Mouse (Mus musculus) heart, adult 18-20 months (tissue): ENCODE results near the gene Pard3. TPM values are rescaled to one million over a fixed set of nuclear protein-coding genes. Genes with fewer than 3 reads are reported as not detected.
A peak's percentile ranks its signal among the peaks of the same experiment; 100 is the strongest.
"Not testable (repeated sequence)": the region's sequence is repeated elsewhere in the genome, so short reads cannot be mapped to it uniquely, and the experiment has no call there.

ENCODE experiments used
- DNase-seq, 2 experiments: peaks; one replicate each; pipeline ENCODE4 v3.0.0; 2021 to 2022; ENCODE audit warnings: mixed read lengths in 1 of 2
- total RNA-seq, 2 experiments: library from RNA; stranded (reverse); gene quantifications; 2 replicates each; pipeline ENCODE4 v1.2.3; 2021

Pard3 gene
- total RNA-seq, 2 experiments from 2014 or later = 29.3 to 31.8 TPM

DNA sequence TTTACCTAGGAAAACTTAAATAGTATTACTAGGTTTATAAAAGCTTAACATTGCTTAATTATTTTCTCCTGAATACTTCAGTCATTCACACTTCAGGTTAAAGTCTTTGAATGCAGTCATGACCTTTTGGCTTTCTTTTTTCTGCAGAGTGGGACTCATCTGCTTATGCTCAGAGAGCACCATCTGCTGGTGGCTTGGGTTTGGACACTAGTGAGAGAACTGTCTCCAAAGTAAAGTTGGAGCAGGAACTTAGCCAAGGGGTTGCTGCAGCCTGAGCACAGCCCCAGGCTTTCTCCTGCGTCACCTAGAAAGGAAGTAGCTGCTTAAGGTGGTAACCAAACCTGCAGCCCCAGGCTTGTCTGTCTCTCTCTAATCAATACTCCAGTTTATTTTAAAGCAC is 75.5 kb downstream of the Pard3 start:
- peak; percentile 84 to 93 for DNase-seq

DNA sequence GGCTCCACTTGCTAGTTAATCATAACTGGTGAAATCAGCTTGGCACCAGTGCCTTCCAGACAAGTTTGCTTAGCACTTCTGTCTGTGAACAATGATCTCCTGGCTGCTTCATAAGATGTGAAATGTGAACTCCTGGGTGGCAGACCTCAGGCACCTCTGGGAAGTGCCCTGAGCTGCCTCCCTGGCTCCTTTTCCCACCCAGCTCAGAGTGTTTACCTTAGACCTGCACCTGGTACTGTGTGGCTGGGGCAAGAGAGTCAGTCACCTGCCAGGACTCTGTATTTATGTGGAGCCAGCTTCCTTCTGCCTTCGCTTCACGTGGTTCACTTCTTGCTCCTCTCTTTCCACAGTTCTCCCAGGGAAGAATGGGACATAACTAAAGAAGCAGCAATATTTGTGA is 77.3 kb downstream of the Pard3 start:
- no peak for DNase-seq

DNA sequence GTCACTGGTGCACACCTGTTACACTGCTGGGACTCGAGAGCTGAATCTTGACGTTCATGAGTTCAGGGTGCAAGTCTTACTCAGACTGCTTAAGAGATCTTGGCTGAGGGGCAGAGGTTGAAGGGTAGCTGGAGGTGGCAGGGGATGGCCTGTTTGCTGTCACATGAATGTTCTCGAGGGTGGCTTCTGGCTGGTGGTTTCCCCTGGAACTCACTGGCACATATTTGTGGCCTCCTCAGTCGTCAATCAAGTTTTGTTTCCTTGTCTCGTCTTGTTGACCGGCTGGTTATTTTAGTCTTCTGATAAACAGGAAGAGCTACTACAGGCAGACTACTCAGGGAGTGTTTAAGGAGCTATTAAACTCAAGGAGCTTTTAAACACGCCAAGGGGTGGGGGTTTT is 79.9 kb downstream of the Pard3 start:
- DNase-seq = peak; percentile 18 to 41

DNA sequence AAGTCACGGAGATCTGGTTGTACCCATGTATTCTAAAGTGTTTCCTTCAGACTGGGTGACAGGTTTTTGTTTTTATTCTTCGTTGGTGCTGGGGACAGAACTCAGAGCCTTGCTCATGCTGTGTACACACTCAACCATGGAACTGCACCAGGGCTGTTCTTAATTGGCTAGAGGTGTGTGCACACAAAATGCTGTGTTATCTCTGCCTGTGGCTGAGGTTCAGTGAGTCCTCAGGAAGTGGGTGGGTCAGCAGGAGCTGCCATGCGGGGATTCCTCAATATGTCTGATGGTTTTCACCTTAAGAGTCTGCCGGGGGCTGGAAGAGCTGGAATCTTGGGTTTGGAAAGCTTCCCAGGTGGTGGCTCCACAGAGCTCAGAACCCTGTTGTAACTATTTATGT is 80.9 kb downstream of the Pard3 start:
- DNase-seq = no peak

DNA sequence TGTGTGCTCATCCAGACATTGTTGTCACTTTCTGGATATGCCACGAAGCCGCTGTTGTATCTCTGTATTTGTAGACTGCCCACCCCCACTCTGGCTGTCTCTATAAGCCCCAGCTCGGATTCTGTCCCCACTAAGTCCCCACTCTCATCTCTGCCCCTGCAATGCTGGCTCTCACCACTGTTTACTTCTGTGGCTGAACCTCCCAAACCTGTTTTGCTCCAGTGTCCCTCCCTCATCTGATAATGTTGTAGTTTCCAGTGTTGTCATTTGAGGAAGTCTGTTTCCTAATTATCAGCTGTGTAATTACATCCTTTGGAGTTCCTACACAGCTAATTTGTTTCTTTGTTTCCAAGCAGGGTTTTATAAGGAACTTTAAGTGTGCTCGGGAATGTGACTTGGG is 81.4 kb downstream of the Pard3 start:
- DNase-seq = no peak

DNA sequence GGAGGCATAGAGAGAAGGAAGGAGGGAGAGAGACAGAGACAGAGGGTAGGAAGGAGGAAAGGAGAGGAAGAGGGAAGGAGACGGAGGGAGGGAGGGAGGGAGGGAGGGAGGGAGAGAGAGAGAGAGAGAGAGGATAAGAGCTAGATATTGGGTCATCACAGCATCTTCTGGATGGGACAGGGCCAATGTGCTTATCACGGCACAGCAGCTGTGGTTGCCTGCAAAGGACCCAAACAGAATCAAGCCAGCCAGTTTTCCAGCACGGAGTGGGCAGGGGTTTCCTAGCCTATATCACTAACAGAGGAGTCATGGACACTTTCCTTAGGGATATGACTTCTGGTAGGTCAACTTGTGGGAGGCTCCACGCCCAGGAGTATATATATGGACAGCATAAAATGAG is 82.4 kb downstream of the Pard3 start:
- peak; percentile 32 to 41 for DNase-seq

DNA sequence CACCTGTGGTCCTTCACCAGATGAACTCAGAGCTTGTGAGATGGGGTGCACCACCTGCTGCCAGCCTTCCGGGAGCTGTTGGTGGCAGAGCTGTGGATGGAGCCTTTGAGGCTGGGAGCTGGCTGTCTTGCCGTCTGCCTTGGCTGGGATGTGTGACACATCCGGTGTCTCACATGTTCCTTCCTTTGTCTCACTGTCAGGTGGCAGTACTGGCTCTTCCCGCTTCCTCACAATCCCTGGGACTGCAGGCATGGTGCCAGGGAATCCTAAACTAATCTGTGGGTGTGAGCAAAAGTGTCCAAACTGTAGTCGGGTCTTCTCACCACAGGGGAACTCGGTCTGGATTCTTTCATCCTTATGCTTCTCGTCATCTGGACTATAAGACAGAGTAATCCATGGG is 85.1 kb downstream of the Pard3 start:
- DNase-seq = peak; percentile 28 to 29

DNA sequence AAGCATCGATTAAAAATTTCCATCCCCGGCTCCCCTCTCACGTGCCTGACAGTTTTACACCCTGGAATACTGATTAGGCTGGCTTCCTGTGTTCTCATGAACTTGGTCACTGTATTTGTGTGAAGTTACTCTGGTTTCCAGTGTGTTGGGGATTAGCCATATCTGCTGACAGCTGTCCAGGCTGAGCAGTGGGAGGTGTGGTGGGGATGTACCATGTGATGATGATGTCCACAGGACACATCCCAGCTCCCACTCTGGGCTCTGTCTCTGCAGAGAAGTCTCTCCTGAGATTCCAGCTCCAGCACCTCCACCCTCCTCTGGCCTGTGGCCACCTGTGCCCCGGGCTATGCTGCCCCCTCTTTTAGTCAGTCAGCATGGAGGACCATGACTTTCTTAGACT is 87.0 kb downstream of the Pard3 start:
- no peak for DNase-seq

DNA sequence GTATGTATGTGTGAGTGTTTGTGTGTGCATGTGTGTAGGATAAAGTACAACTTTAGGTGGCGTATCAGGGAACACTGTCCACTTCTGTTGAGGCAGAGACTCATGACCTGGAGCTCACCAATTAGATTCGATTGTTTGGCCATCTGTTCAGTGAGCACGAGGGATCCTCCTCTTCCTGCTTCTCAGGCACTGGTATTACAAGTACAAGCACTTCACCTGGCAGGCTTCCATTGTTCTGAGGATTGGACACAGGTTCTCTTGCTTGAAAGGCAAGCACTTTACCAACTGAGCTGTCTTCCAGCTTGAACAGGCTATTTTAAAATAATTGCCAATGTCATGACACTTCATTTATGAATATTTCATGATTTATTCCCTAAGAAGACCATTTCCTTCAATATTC is 88.0 kb downstream of the Pard3 start:
- DNase-seq = peak; percentile 47 to 56

DNA sequence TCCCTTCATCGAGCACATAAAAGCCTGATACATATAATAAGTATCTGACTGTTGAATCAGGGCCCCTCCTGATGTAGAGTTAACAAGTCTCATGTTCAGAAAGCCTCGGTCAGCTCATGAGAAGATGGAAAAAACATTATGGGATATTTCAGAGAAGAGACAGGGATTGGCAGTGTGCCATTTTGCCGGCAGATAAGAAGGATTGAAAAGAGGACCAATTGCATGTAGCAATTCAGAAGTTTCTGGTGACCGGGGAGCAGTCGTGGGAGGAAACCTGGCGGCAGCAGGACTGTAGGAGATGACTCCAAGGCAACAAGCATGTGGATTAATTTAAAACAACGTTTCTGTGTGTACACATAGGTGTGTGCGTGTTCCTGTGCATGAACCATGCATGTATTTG is 93.4 kb downstream of the Pard3 start:
- DNase-seq = peak; percentile 58 to 63

DNA sequence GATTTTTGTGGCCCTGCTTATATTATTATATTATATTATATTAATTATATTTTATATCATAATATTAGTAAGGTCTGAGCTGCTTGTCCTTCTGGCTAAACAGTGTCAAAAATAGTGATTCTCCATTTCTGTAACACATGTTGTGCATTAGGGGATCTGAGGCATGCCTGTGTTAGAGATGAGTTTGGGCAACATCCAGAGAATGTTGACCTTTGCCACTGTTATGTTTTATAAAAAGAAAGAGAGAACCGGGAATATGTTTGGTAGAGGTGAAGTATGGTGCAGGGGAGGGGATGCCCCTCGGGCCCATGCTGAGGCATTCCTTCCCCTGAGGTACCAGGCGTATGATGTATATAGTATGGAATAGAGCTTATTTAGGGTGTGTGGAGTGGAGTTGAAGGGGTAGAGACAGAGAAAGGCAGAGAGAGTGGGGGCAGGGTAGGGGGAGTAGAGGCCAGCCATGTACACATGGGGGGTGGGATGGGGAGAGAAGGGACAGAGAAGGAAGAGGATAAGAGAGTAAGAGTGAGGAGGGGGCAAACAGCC is 95.8 kb downstream of the Pard3 start:
- no peak for DNase-seq

DNA sequence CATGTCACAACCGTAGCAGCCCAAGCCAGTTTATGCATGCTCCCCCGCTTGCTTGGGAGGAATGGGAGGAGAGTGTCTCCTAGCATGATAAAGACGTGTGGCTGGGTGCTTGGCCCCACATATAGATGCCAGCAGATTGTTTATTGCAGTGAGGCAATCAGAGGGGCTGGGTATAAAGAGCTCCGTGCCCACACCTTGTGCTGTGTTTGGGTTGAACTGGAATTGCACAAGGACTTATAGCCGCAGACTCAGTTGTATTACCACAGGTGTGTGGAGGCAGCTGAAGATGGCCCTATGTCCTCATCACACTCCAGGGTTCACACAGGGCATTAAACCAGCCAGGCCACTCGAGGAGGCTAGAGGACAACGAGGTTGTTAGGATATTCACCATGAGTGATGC is 98.2 kb downstream of the Pard3 start:
- DNase-seq = no peak

DNA sequence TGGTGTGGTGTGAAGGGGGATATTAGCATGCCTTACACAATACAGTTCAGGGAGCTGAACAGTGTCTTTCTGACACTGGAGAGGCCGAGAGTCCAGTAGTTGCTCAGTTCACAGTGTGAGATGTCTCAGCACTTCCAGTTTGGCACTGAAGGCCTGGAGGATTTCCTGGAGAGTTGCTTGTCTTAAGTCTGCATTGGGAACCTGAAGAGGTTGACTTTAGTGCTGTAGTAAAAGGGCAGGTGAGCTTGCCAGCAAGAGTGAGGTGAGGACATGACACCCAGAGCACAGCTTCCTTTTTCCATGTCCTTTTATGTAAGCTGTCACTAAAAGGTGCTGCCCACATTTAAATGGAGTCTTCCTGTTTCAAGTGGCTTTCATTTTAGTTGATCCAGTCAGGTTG is 99.1 kb downstream of the Pard3 start:
- DNase-seq = no peak

DNA sequence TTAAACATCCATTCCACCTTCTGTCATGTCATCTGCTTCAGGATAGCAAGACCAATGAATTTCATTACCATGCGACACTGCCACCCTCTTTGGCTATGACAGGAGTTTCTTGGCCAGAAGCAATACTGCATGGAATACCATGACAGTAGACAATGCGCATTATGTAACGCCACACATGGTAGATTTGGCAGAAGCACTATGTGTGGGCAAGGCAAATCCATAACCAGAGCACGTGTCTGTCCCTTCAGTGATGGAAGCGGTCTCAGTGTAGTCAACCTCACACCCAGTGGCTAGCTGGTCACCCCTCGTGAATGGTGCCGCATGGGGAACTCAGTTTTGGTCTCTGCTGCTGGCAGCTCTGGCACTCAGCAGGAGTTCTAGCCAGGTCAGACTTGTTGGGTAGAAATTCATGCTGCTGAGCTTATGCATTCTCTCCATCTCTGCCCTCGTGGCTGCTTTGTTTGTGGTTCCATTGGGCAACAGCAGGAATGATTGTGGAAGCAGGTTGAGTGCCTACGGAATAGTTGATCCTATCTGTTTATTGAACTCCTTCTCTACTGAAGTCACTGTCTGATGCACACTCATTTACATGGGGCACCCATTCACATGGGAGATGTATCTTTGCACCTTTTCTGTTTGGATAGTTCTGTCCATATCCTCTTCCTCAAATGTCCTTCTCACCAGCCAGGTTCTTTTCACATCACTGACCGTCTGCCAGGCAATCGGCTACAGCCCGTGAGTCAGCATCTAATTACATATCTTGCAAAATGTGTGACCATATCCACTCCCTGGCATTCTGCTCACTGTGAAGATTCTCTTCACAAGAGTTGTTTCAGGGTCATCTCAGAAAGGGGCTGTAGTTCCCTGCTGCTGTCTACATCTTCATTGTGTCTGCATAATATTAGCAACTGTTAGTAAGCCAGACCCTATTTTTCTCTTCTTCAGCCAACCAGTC is 100.9 kb downstream of the Pard3 start:
- DNase-seq = no peak

DNA sequence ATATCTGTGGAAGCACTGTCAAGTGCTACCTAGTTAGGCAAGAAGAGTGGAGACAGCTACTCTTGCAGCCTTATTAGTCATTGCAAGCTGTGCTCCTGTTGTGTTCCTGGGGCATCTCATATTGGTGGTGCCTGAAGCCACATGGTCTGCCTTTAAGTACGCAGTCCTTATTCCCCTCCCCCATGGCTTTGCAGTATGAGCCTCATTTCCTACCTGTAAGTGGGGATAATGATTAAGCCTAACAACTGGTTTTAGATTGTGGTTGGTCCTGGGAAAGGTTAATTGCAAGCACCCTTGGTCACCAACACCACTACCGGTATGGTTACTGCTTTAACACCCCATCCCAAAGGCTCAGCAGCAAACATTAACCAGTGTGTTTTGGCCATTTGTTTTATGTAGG is 104.8 kb downstream of the Pard3 start:
- DNase-seq = no peak

DNA sequence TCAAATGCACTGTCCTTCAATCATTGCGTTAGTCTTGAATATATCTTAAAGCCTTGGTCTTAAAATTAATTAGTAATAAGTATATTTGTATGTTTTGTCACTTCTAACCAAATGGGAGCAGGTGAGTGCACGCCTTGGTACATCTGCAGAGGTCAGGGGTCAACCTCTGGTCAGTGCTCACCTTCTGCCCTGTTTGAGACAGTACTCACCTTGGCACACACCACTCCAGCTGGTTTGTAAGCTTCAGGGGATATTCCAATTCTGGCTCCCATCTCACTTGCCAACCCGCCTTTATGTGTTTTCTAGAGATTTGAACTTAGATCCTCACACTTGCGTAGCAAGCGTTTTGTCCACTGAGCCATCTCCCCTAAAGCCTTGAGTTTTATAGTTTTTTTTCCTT is 105.7 kb downstream of the Pard3 start:
- DNase-seq = no peak

DNA sequence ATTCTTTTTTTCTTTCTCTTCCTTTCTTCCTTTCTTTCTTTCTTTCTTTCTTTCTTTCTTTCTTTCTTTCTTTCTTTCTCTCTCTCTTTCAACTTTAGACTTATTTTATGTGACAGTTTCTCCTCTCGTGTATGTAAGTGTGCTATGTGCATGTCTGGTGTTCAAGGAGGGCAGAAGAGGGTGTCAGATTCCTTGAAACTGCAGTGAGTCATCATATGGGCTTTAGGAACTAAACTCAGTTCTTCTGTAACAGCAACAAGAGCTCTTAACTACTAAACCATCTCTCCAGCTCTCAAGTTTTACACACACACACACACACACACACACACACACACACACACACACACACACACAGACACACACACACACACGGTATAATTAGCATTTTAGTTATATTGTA is 106.7 kb downstream of the Pard3 start:
- DNase-seq = not testable (repeated sequence)

DNA sequence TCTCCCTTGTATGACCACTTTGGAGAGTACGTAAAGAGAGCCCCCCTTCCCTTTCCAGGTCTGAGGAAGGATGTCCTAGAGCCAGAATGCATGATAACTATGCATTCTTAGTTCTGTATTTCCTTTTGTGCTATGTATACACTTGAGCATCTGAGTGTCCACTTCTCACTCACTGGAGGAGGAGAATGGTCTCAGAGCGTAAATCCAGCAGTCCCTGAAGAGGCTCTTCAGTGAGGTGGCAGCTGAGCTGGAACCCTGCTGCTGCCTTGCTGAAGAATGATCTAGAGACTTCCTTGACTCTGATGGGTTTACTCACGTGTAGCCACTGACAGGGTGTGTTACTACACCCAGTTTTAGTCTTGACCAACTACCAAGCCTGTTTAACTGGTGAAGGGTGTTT is 107.2 kb downstream of the Pard3 start:
- DNase-seq = no peak

DNA sequence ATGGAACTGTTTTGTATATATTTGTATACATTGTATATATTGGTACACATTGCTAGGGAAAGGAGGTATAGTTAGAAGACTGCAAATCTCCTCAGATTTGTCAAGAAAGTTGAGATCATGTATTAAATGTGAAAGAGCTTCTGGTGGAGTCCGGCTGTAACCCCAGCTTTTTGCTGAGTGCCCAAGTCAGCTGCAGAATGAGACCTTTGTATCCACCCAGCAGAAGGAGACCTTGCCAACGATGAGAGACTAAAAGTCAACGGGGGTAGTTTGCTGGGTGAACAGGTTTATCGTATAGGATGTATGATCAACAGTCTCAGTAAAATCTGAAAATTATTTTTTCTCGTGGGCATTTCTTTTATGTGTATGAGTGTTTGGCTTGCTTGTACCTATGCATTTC is 109.8 kb downstream of the Pard3 start:
- no peak for DNase-seq

DNA sequence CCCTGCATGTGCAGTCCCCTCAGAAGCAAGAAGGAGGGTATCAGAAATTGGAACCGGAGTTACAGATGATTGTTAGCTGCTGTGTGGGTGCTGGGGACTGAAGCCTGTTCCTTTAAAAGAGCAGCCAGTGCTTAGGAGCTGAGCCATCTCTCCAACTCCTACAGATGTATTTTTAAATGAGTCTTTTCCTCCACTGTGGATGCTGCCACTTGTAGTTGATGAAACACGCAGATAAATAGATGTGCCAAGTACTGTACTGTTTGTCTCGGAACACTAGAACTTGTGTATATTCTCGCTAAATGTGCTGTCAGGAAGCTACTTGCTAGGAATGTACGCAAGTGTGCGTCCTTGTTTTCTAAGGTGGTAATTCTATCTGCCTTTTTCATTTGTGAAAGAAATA is 110.7 kb downstream of the Pard3 start:
- no peak for DNase-seq

DNA sequence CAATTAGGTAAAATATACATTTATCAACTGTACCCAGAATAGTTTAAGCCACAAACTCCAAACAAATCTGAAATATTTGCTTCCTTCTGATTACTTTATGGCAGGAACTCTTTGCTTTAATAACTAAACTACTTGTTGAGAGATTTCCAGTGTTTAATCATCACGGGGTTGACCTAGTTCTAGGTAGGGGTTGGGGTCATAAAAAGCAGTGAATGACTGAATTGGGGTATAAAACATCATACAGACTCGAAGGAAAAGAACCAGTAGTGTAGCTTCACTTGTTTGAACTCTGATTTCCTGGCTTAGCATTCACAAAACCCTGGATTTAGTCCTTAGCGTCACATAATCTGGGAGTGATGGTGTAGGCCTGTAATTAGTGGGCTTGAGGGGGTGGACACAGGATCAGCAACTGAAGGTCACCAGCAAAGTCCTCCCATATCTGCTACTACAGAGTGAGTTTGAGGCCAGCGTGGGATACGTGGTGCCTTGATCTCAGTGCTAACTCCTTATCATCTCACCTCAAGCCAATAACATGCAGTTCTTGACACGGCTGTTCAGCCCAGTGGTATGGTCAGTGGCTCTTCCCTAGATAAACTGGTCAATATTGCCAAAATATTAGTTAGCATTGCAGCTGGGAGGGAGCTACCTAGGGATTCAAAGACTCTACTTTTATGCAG is 111.6 kb downstream of the Pard3 start:
- no peak for DNase-seq

DNA sequence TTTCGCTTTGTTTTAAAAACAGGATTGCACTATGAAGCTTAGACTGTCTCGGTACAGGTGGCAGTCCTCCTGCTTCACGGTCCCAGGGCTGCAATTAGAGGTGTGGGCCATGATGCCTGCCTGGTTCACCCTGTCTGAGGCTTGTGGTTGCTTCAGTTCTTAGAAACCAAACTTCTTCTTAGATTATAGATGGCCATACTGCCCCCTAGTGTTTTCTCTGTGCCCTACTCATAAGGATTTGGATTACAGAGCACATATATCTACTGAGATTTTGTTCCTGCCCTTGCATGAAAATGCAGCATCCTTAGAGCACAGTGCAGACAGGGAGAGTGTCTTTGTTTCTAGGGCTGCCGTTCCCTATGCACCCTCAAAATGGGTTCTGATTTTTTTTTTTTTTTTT is 114.9 kb downstream of the Pard3 start:
- peak; percentile 35 to 72 for DNase-seq

DNA sequence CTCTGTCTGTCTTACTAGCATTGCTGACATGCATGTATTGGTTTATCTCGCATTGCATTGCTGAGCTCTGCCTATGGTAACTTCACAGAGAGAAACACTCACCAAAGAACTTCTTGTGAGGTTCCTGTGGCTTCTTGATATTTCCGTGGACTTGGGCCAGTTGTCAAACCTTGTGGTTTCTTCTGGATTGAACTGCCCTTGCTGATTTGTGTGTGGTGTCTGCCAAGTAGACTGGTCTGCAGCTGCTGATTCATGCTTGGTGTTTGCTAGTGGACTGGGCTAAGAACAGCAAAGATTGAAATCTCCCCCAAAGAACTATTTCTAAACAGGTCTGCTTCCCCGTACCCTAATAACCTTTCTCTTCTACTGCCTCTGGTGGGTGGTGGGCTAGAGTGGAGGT is 117.6 kb downstream of the Pard3 start:
- DNase-seq = peak in 1 of 2 experiments; percentile 11
